In genomic region chr8:125726143-125726542, GRCm38 (mm10) we compare ENCODE assay signal across 27 mouse cellular contexts. TPM values are rescaled to one million over a fixed set of nuclear protein-coding genes. Genes with fewer than 3 reads are reported as not detected.
DNase-seq lines count a peak whose midpoint lies in the region; ATAC-seq and TF ChIP-seq lines count a peak whose summit lies in the region.
"Had no signal": no experiment of that assay in that cellular context is flagged by ENCODE, and none has a peak within 500 bp of the region (broad histone marks: within the 10 kb centered on the region; RNA-seq: fewer than 3 reads in every experiment).

No protein-coding gene starts in this region.

- no peak overlapping the region for H3K9ac ChIP-seq in kidney, embryonic 15.5 days
- H3K9ac ChIP-seq in lung, embryonic 15.5 days = no peak overlapping the region
- H3K9ac ChIP-seq in lung, postnatal 0 days (replicated peaks; ENCODE audit: low read depth) = no peak overlapping the region
- H3K9ac ChIP-seq: embryonic facial prominence, embryonic 15.5 days; forebrain, embryonic 12.5 days; forebrain, postnatal 0 days; hindbrain, embryonic 13.5 days; limb, embryonic 15.5 days; midbrain, embryonic 15.5 days had no signal

- no peak for TF ChIP-seq EP300 in lung, postnatal 0 days (IDR thresholded peaks at IDR 0.05)

- no peak for ATAC-seq in kidney, embryonic 15.5 days (replicated peaks; ENCODE audit: low FRiP score)
- no peak for ATAC-seq in lung, embryonic 15.5 days (ENCODE audit: borderline replicate concordance, extremely low read depth, low FRiP score, low TSS enrichment)
- ATAC-seq in lung, postnatal 0 days = no peak
- ATAC-seq: forebrain, postnatal 0 days; intestine, embryonic 16.5 days; midbrain, embryonic 15.5 days had no signal

- TF ChIP-seq CTCF in lung, postnatal 0 days (IDR thresholded peaks at IDR 0.05) = no peak

- H3K27ac ChIP-seq in kidney, embryonic 15.5 days = 0 out of 2 replicates have a peak overlapping the region, but pooled peaks have one; percentile 9
- H3K27ac ChIP-seq in lung, embryonic 15.5 days = peak overlapping the region; percentile 5; the same call in 1 of the 2 replicates
- no peak overlapping the region for H3K27ac ChIP-seq in lung, postnatal 0 days (ENCODE audit: low read length)
- H3K27ac ChIP-seq in macrophage = peak overlapping the region; percentile 96
- H3K27ac ChIP-seq: embryonic facial prominence, embryonic 10.5 days; embryonic facial prominence, embryonic 15.5 days; forebrain, embryonic 12.5 days; hindbrain, embryonic 13.5 days; limb, embryonic 10.5 days; limb, embryonic 15.5 days; midbrain, embryonic 10.5 days; midbrain, embryonic 15.5 days; stomach, postnatal 0 days had no signal

- no peaks in the 10 kb centered on the region for H3K27me3 ChIP-seq in kidney, embryonic 15.5 days
- no peaks in the 10 kb centered on the region for H3K27me3 ChIP-seq in lung, embryonic 15.5 days
- no peaks in the 10 kb centered on the region for H3K27me3 ChIP-seq in lung, postnatal 0 days (replicated peaks; ENCODE audit: insufficient read depth, low read length)
- H3K27me3 ChIP-seq: embryonic facial prominence, embryonic 15.5 days; forebrain, embryonic 12.5 days; hindbrain, embryonic 13.5 days; limb, embryonic 15.5 days; midbrain, embryonic 15.5 days had no signal

- H3K4me3 ChIP-seq in kidney, embryonic 15.5 days (replicated peaks) = no peak overlapping the region
- no peak overlapping the region for H3K4me3 ChIP-seq in lung, embryonic 15.5 days
- no peak overlapping the region for H3K4me3 ChIP-seq in lung, postnatal 0 days (ENCODE audit: low read depth, low read length)
- H3K4me3 ChIP-seq in macrophage (ENCODE audit: inconsistent target) = no peak overlapping the region
- H3K4me3 ChIP-seq: embryonic facial prominence, embryonic 10.5 days; embryonic facial prominence, embryonic 15.5 days; forebrain, embryonic 12.5 days; hindbrain, embryonic 13.5 days; limb, embryonic 10.5 days; limb, embryonic 15.5 days; midbrain, embryonic 10.5 days; midbrain, embryonic 15.5 days had no signal

- H3K4me2 ChIP-seq in kidney, embryonic 15.5 days = no peak overlapping the region
- no peak overlapping the region for H3K4me2 ChIP-seq in lung, embryonic 15.5 days
- H3K4me2 ChIP-seq in lung, postnatal 0 days (replicated peaks; ENCODE audit: low read depth, low read length) = no peak overlapping the region
- H3K4me2 ChIP-seq: embryonic facial prominence, embryonic 15.5 days; forebrain, embryonic 12.5 days; heart, embryonic 11.5 days; hindbrain, embryonic 13.5 days; limb, embryonic 15.5 days; midbrain, embryonic 15.5 days had no signal

- WGBS in kidney, embryonic 15.5 days = 85% methylated on average over 4 of the region's 4 CpGs
- 91% methylated on average over 4 of the region's 4 CpGs for WGBS in lung, embryonic 15.5 days
- WGBS in lung, postnatal 0 days = 93% methylated on average over 4 of the region's 4 CpGs
- 96% methylated on average over 4 of the region's 4 CpGs for WGBS in macrophage (ENCODE audit: missing documents)

- no peak for DNase-seq in kidney, adult 18-20 months
- no peak for DNase-seq in lung, postnatal 0 days (ENCODE audit: low spot score)
- peak; percentile 77 for DNase-seq in R1 (ENCODE audit: low read depth, low spot score)
- no peak for DNase-seq in layer of hippocampus, adult 9-10 months (ENCODE audit: low spot score)
- DNase-seq: adrenal gland, postnatal 10 days; cerebellum, adult 18-20 months; cerebellum, postnatal 25 days; forebrain, postnatal 0 days; gastrocnemius, postnatal 14 days; heart, postnatal 4 days; layer of hippocampus, adult 9-11 months; lung, postnatal 10 days; right cerebral cortex, postnatal 25 days had no signal

- H3K9me3 ChIP-seq in kidney, embryonic 15.5 days (replicated peaks) = no peaks in the 10 kb centered on the region
- H3K9me3 ChIP-seq in lung, embryonic 15.5 days = no peaks in the 10 kb centered on the region
- no peaks in the 10 kb centered on the region for H3K9me3 ChIP-seq in lung, postnatal 0 days (ENCODE audit: low read length)
- H3K9me3 ChIP-seq: embryonic facial prominence, embryonic 10.5 days; embryonic facial prominence, embryonic 15.5 days; forebrain, embryonic 12.5 days; hindbrain, embryonic 13.5 days; limb, embryonic 10.5 days; limb, embryonic 15.5 days; midbrain, embryonic 10.5 days; midbrain, embryonic 15.5 days had no signal

- peaks cover 28% of the 10 kb centered on the region for H3K4me1 ChIP-seq in kidney, embryonic 15.5 days
- peaks cover 14% of the 10 kb centered on the region for H3K4me1 ChIP-seq in lung, embryonic 15.5 days
- no peaks in the 10 kb centered on the region for H3K4me1 ChIP-seq in lung, postnatal 0 days (ENCODE audit: insufficient read depth, low read depth, low read length)
- H3K4me1 ChIP-seq: forebrain, embryonic 12.5 days; midbrain, embryonic 15.5 days had no signal

- no peaks in the 10 kb centered on the region for H3K36me3 ChIP-seq in kidney, embryonic 15.5 days
- no peaks in the 10 kb centered on the region for H3K36me3 ChIP-seq in lung, embryonic 15.5 days
- no peaks in the 10 kb centered on the region for H3K36me3 ChIP-seq in lung, postnatal 0 days (ENCODE audit: insufficient read depth, low read length)
- no peaks in the 10 kb centered on the region for H3K36me3 ChIP-seq in macrophage (ENCODE audit: inconsistent target)
- H3K36me3 ChIP-seq: embryonic facial prominence, embryonic 10.5 days; embryonic facial prominence, embryonic 15.5 days; forebrain, embryonic 12.5 days; hindbrain, embryonic 13.5 days; limb, embryonic 10.5 days; limb, embryonic 15.5 days; midbrain, embryonic 10.5 days; midbrain, embryonic 15.5 days had no signal

- H3K79me2 ChIP-seq in macrophage (ENCODE audit: inconsistent target) = no peaks in the 10 kb centered on the region

RNA-seq across cellular contexts. Expression of gene Ntpcr, which starts 3.6 kb away (rescaled TPM):
- polyA plus RNA-seq in kidney, embryonic 15.5 days (2015; fragmentation: Nextera tagmentation; extraction: Ambion mirVana) = 23.1 and 28.7 TPM in 2 replicates
- polyA plus RNA-seq in lung, embryonic 15.5 days (2015; fragmentation: Nextera tagmentation; extraction: Ambion mirVana) = 30.6 and 32.7 TPM in 2 replicates
- 31.2 and 34.0 TPM in 2 replicates for polyA plus RNA-seq in lung, postnatal 0 days (2015; fragmentation: Nextera tagmentation; extraction: Ambion mirVana)
- 10 to 100 TPM in 17 of 26 experiments, 1 to 10 TPM in 9; 1.2 to 39.1 (median 15.2) TPM for total RNA-seq in macrophage (2018; cell fraction: chromatin; rRNA removed)
- 10 to 100 TPM; 20.8 to 49.8 (median 34.0) TPM for total RNA-seq in macrophage (2018; cell fraction: cytosol; rRNA removed)
- 10 to 100 TPM in 21 of 26 experiments, 1 to 10 TPM in 5; 5.5 to 45.9 (median 15.3) TPM for total RNA-seq in macrophage (2018; cell fraction: nucleus; rRNA removed)
- polyA plus RNA-seq in macrophage (2018) = 20.0 to 70.1 TPM (median 33.8 TPM) in 3 replicates

RNA-seq across cellular contexts. Expression of gene Map10, which starts 56.5 kb away (rescaled TPM):
- 6.1 and 7.1 TPM in 2 replicates for polyA plus RNA-seq in kidney, embryonic 15.5 days (2015; fragmentation: Nextera tagmentation; extraction: Ambion mirVana)
- 6.7 and 6.8 TPM in 2 replicates for polyA plus RNA-seq in lung, embryonic 15.5 days (2015; fragmentation: Nextera tagmentation; extraction: Ambion mirVana)
- 3.6 and 3.7 TPM in 2 replicates for polyA plus RNA-seq in lung, postnatal 0 days (2015; fragmentation: Nextera tagmentation; extraction: Ambion mirVana)
- 1 to 10 TPM in 17 of 26 experiments, under 1 TPM in 7, not detected in 2; 0.20 to 6.5 (median 1.8) TPM for total RNA-seq in macrophage (2018; cell fraction: chromatin; rRNA removed)
- 1 to 10 TPM in 21 of 26 experiments, under 1 TPM in 5; 0.37 to 3.2 (median 1.4) TPM for total RNA-seq in macrophage (2018; cell fraction: cytosol; rRNA removed)
- total RNA-seq in macrophage (2018; cell fraction: nucleus; rRNA removed) = 1 to 10 TPM in 20 of 26 experiments, under 1 TPM in 5, not detected in 1; 0.61 to 7.5 (median 2.4) TPM
- polyA plus RNA-seq in macrophage (2018) = 0.91 to 1.3 TPM (median 1.1 TPM) in 3 replicates
